Mouse (Mus musculus) frontal cortex, adult (tissue): ENCODE measurements around the gene Acer1.

Source experiments
- ATAC-seq: cut with Nextera tagmentation; 2 replicates; pipeline ENCODE4 v1.9.2; 2017; ENCODE audit warnings: mild to moderate bottlenecking, moderate library complexity, mixed read lengths; ENCODE audit not compliant: low TSS enrichment

The Acer1 gene

DNA sequence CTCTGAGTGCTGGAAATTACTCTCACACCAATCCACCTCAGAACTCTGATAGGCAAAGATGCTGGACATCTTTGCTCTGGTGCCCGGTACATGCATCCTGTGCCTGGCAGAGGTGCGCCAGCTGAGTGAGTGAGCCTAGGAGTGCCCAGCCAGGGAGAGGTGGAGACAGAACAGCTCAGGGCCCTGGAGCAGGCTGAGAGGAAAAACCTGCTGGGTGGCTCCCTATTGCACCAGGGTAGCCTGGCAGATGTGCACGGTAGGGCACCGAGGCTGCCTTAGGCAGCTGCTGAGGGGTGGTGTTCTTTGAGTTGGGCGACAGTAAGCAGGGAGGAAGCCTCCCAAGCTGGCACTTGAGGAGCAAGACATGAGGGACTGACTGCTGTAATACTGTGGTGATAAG lies at the start of gene Acer1:
Gene Acer1 (minus strand): TSS at position 114 of the 400 bp plus-strand sequence.
- no peak for ATAC-seq

GRCm38 (mm10) chr17:57030931-57031660 lies 49.2 kb upstream of the Acer1 start, which contains the start of gene Khsrp:
Gene Khsrp (minus strand): TSS chr17:57031522.
- 0 out of 2 replicates have a peak, but pooled peaks have one; percentile 0 for ATAC-seq

GRCm38 (mm10) chr17:57029691-57030090 lies 47.8 kb upstream of the Acer1 start:
- no peak for ATAC-seq

DNA sequence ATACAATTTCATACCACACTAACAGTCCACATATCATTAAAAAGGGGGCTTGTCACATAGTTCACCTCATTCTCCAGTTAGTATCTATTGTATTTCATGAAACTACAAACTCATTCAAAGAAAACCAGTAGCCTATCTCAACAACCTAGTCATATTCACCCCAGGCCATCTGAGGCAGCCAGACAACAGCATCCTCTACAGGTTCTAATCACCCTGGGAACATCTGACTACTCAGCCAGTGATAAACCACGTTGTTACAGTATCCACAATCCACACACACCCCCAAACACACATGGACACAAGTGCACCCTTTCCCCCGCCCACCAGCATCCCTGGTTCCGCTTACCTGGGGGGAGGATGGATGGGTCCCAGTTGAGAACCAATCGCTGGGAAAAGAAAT lies 45.5 kb upstream of the Acer1 start:
- no peak for ATAC-seq

GRCm38 (mm10) chr17:57020960-57021359 lies 39.0 kb upstream of the Acer1 start:
- ATAC-seq: no peak

- ATAC-seq: no peak
Measured at GRCm38 (mm10) chr17:57019693-57020092, 37.8 kb upstream of the Acer1 start.

DNA sequence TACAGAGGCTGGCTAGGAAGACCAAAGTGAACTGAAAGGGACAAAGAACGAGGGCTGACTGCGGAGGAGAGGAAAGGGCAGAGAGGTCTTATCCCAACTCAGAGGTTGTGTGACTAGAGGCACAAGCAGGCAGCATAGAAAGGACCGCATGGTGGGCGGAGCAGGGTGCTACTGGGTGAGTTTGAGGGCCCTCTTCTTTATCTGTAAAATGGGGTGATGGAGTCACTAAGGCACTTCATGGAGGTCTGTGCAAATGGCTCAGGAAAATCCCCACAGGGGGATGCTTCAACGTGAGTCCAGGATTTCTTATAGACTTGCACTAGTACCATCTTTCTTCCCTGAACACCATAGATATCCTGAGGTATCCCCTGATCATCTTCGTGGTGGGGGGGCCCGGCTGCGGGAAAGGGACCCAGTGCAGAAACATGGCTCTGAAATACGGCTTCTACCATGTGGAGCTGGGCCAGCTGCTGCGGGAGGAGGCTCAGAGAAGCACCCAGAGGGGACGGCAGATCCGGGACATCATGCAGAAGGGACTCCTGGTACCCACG lies 30.4 kb upstream of the Acer1 start:
- ATAC-seq: no peak

- peak; percentile 90 for ATAC-seq
Measured at GRCm38 (mm10) chr17:57011236-57012141, 29.6 kb upstream of the Acer1 start, which contains the start of the genes Gtf2f1 and Gm17949. Gene Gtf2f1 (minus strand): TSS chr17:57011288. Gene Gm17949 (plus strand): TSS chr17:57011469.

DNA sequence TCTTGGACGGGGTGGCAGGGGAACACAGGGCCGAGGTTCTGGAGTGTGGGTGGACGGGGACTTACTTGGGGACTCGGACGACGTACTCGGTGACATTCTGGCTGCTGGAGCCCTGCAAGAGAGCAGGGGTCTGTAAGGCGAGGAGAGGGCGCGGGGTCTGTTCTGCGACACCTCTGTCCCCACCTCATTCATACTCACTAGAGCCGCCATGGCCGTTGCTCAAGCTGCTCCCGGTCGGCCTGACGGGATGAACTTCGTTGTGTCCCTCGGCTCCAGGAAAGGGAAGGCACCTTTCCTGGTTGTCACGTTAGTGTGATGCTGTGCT lies 28.9 kb upstream of the Acer1 start:
- ATAC-seq: peak; percentile 24; the same call in 1 of the 2 replicates

- ATAC-seq: no peak
Measured at GRCm38 (mm10) chr17:57007137-57007905, 25.4 kb upstream of the Acer1 start.

DNA sequence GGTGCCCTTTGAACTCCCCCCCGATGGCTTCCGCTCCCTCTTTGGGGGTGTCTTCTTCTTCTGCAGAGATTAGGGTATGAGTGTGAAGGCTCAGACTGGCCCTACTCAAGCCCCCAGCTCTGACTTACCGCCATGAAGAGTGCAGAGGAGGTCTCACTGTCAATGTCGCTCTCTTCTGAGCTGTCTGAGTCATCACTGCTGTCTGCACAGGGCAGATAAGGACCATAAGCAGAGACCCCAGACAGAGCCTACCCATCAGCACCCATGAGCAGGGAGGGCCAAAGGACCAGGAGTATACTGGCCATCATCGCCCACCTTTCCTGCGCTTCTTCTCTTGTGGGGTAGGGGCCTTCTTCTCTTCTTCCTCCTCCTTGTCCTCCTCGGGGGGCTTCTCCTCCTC lies 22.1 kb upstream of the Acer1 start:
- ATAC-seq: no peak

DNA sequence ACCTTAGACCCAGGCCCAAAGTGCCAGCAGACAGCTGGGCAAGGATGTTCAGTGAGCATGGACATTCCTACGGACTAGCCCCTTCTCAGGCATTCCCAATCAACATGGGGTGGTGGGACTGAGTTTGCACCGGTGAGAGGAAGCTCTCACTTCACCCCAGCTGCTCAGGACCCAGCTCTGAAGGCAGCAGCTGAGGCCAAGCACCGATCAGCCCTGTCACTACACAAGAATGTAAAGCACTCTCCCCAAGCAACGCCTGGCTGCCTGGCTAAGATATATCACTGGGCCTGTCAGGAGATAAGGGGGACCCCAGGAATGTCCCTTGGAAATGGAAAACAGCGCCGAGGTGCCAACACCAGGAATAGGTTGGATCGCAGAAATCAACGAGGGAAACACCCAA lies 19.3 kb upstream of the Acer1 start:
- ATAC-seq: no peak

DNA sequence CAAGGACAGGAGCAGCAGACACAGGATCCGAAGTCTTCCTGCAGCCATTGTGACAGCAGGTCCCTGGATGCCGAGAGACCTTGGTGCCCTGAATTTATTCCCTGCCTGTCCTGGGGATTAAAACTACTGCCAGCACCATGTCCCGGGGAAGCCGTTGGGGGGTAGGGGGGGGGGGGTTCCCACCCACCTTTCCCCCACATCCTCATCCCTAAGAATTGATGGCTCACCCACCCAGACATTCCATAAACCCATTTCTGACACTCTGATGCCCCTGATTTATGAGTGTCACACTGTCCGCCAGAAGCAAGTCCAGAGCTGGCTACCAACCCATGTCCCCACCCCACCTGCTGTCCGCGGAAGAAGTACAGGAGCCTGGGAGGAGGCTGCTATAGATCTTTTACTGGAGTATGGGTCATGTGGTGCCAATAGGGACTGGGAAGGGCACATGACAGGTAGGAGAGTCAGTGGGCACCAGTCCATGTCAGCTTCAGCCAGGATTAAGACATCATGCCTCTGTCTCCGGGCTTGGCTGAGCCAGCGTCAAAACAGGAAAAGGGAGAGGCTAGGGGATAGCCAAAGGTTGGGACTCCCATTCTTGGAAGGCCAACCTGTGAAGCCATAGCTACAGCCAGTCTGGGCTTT lies 18.2 kb upstream of the Acer1 start, which contains the start of gene Pspn:
Gene Pspn (minus strand): TSS at position 51 of the 642 bp plus-strand sequence.
- no peak for ATAC-seq

DNA sequence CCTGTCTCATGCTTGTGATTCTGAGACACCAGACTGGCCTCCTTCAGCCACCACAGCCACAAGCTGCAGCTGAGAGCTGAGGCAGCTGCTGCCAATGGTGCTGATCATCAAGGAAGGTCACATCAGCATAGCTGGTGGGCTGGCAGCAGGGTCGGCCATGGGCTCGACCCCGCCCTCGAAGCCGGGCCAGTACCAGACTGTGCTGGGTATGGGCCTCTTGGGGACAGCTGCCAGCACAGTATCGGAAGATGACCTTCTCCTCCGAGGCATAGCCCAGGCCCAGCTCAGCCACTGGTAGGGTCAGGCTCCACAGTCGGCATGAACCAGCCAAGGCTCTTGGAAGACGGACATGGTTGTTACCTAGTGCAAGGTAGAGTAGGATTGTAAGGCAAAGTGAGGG lies 17.5 kb upstream of the Acer1 start:
- no peak for ATAC-seq

DNA sequence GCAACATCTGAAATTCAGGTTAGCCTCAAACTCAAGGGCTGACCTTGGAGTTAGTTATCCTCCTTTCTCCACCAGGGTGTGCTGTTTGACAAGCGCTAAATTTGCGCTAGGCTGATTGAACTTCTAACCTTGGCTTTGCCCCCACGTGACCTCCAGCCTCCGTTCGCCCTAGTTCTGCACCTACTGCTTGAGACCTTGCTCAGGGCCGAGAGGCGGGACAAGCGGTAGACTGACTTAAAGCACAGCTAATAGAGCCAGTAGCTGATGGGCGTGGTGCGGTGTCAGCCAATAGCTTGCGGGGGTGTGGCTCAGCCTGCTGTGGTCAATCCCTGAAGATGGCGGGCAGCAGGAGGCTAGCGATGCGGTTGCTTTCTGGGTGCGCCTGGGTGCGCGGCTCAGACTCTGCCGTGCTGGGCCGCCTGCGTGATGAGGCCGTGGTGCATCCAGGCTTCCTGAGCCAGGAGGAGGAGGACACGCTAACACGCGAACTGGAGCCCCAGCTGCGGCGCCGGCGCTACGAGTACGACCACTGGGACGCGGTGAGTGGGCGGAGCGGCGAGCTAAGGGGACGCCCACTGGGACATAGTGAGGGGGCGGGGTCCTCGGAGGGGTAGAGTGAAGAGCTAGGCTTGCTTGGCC lies 15.2 kb upstream of the Acer1 start, which contains the start of gene Alkbh7:
Gene Alkbh7 (plus strand): TSS at position 311 of the 639 bp plus-strand sequence.
- peak; percentile 92 for ATAC-seq

GRCm38 (mm10) chr17:56996506-56996905 lies 14.6 kb upstream of the Acer1 start:
- no peak for ATAC-seq

GRCm38 (mm10) chr17:56995046-56995445 lies 13.1 kb upstream of the Acer1 start:
- ATAC-seq: no peak

DNA sequence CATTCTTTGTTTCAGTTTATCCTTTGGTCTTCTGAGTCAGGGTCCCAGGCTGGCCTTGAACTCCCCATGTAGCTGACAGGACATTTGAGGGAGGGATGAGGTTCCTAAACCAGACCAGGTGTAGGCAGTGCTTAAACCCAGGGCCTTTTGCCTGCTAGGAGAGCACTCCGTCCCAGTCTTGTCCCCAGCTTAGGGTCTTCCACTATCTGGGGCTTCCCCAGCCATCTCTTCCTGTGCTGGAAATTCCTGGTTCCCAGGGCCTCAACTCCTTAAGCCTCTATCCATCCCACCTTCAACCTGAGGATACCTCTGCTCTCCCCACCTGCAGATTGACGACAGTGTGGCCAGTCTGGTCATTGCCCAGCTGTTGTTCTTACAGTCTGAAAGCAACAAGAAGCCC lies 9.0 kb upstream of the Acer1 start:
- no peak for ATAC-seq

GRCm38 (mm10) chr17:56990115-56990746 lies 8.3 kb upstream of the Acer1 start, which contains the start of gene Clpp:
Gene Clpp (plus strand): TSS chr17:56990305.
- peak; percentile 96 for ATAC-seq
